Mouse (Mus musculus) lung, postnatal 0 days (tissue): ENCODE data around the gene Tmem126a.

Experiments
- CTCF ChIP-seq: IDR thresholded peaks from 2 replicates; pipeline ENCODE4 v1.5.1; 2016; ENCODE audit warnings: antibody characterized with exemption, mild to moderate bottlenecking
- EP300 ChIP-seq: IDR thresholded peaks from 2 replicates; pipeline ENCODE4 v1.6.1; 2016; ENCODE audit warnings: antibody characterized with exemption, mild to moderate bottlenecking, control low read depth

GRCm38 (mm10) chr7:90482607-90483006, 25.6 kb upstream of the Tmem126a start:
- TF ChIP-seq CTCF: no peak
- no peak for TF ChIP-seq EP300
